Mouse (Mus musculus): ENCODE results near the gene Vav1. TPM values are rescaled to one million over a fixed set of nuclear protein-coding genes. Genes with fewer than 3 reads are reported as not detected.

Gene Vav1
- total RNA-seq (2023): 100 to 1,000 TPM; 162 to 170 TPM

GRCm38 (mm10) chr17:57278943-57279590, at the start of gene Vav1:
Gene Vav1 (plus strand): TSS chr17:57279100.

GRCm38 (mm10) chr17:57248201-57248699, 30.6 kb upstream of the Vav1 start, which contains the start of gene Gpr108:
Gene Gpr108 (minus strand): TSS chr17:57248446.

GRCm38 (mm10) chr17:57249186-57250181, 29.4 kb upstream of the Vav1 start, which contains the start of gene Trip10:
Gene Trip10 (plus strand): TSS chr17:57249455.

GRCm38 (mm10) chr17:57358441-57358840, 79.5 kb downstream of the Vav1 start, which contains the start of gene Adgre1:
Gene Adgre1 (plus strand): TSS chr17:57358691.

Other genes starting within 250 kb of the Vav1 start
- gene Khsrp, start 247.6 kb upstream of the Vav1 start, total RNA-seq (2023): 10 to 100 TPM; 95.8 to 99.2 TPM
- gene Slc25a41, start 237.4 kb upstream of the Vav1 start, total RNA-seq (2023): not detected
- gene Crb3, start 220.0 kb upstream of the Vav1 start, total RNA-seq (2023): under 1 TPM in 1 of 2 experiments, not detected in 1; 0.64 TPM
- 1 to 10 TPM; 2.1 to 3.4 TPM for gene Slc25a23, start 219.2 kb upstream of the Vav1 start, total RNA-seq (2023)
- gene Dennd1c, start 200.6 kb upstream of the Vav1 start, total RNA-seq (2023): 100 to 1,000 TPM; 190 to 192 TPM
- under 1 TPM in 1 of 2 experiments, not detected in 1; 0.16 TPM for gene Tubb4a, start 191.3 kb upstream of the Vav1 start, total RNA-seq (2023)
- gene Tnfsf9, start 173.8 kb upstream of the Vav1 start, total RNA-seq (2023): 1 to 10 TPM; 2.6 to 3.0 TPM
- gene Cd70, start 129.3 kb upstream of the Vav1 start, total RNA-seq (2023): not detected
- 10 to 100 TPM; 33.6 to 34.9 TPM for gene Tnfsf14, start 84.9 kb upstream of the Vav1 start, total RNA-seq (2023)
- 100 to 1,000 TPM; 489 to 508 TPM for gene C3, start 51.0 kb upstream of the Vav1 start, total RNA-seq (2023)
- gene Gpr108, start 30.7 kb upstream of the Vav1 start, total RNA-seq (2023): 10 to 100 TPM; 52.0 to 56.1 TPM
- 1 to 10 TPM; 3.7 to 5.0 TPM for gene Trip10, start 29.6 kb upstream of the Vav1 start, total RNA-seq (2023)
- gene Adgre1, start 79.6 kb downstream of the Vav1 start, total RNA-seq (2023): 10 to 100 TPM; 25.2 to 42.1 TPM